Mouse (Mus musculus) liver, embryonic 14.5 days (tissue): ENCODE measurements around the gene Tbck.

Experiments used
- CTCF ChIP-seq: IDR thresholded peaks from 2 replicates; pipeline ENCODE4 v1.5.1; 2016; ENCODE audit warnings: antibody characterized with exemption, low read depth, control low read depth
- EP300 ChIP-seq: IDR thresholded peaks from 2 replicates; pipeline ENCODE4 v1.6.1; 2016; ENCODE audit warnings: antibody characterized with exemption, low read depth

DNA sequence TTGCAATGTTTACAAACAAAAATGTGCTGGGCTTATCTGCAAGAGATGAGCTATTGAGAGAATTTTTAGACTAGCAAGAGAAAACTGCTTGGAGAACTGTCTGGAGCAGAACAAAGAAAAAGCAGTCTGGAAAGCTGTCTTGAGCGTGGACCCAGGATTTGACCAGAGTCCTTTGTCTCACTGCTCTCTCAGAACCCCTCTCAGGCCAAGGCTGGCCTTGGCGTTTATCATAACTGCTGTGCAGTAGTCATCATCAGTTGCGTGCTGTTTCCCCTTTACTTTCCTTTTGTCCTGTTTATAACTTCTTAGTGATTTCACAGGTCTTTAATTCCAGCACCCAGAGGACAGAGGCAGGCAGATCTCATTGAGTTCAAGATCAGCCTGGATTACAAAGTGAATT is 20.3 kb downstream of the Tbck start:
- no peak for TF ChIP-seq CTCF
- no peak for TF ChIP-seq EP300
